Mouse (Mus musculus) brain, embryonic 14.5 days (tissue): ENCODE data around the gene Taf5.

Experiments used
- CTCF ChIP-seq: fragments of 200-500 bp; IDR thresholded peaks from 2 replicates; pipeline ENCODE4 v1.5.1; 2012; ENCODE audit warnings: inconsistent platforms, mild to moderate bottlenecking, moderate library complexity, borderline replicate concordance; ENCODE audit not compliant: insufficient read depth, insufficient read length; ENCODE audit errors: extremely low read depth
- POLR2A ChIP-seq: fragments of 200-500 bp; IDR thresholded peaks from 2 replicates; pipeline ENCODE4 v1.6.1; 2012; ENCODE audit warnings: mild to moderate bottlenecking, inconsistent platforms, borderline replicate concordance; ENCODE audit not compliant: poor library complexity, insufficient read depth, insufficient read length, severe bottlenecking; ENCODE audit errors: extremely low read depth

- TF ChIP-seq POLR2A (no peak), CTCF (no peak)
Measured at GRCm38 (mm10) chr19:47049061-47049460, 18.5 kb upstream of the Taf5 start.
